ENCODE assay signal across 9 mouse cellular contexts in the genomic region with DNA sequence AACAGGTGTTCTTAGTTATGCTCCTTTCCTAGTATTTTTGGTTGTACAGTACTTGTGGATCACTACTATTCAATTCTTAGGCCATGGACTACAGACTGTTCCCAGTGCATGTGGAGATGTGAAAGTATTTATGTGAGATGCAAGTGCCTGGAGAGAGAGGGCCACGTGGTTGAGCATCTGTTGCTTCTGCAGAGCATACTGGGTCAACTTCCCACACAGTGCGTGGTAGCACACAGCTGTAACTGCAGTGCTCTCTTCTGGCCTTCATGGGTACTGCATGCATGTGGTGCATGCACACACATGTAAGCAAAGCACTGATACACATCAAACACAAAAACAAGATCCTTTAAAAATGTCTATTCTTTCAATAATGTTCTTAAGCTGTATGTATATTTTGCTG. TPM values are rescaled to one million over a fixed set of nuclear protein-coding genes. Genes with fewer than 3 reads are reported as not detected.
DNase-seq lines count a peak whose midpoint lies in the region; ATAC-seq and TF ChIP-seq lines count a peak whose summit lies in the region.
"Had no signal": no experiment of that assay in that cellular context is flagged by ENCODE, and none has a peak within 500 bp of the region (broad histone marks: within the 10 kb centered on the region; RNA-seq: fewer than 3 reads in every experiment).

No protein-coding gene starts in this region.

- no peak overlapping the region for H3K4me3 ChIP-seq in small intestine, adult 2 months (ENCODE audit: low read depth, low read length)
- H3K4me3 ChIP-seq: megakaryocyte, embryonic 14.5 days had no signal

- ATAC-seq in erythroid progenitor cell, adult 5-6 weeks (replicated peaks; ENCODE audit: low FRiP score, poor library complexity, severe bottlenecking) = peak; percentile 72; the same call in 1 of the 2 replicates

- peak; percentile 21 for DNase-seq in gastrocnemius, adult 18-20 months (ENCODE audit: low spot score)
- DNase-seq in gastrocnemius, postnatal 25 days = no peak
- peak; percentile 51 for DNase-seq in 3T3-L1 (ENCODE audit: low read depth, low spot score)
- DNase-seq in NIH3T3 (ENCODE audit: low read depth) = peak; percentile 36
- peak; percentile 59 for DNase-seq in liver
- DNase-seq in left cerebral cortex, adult 9 months (ENCODE audit: low spot score in 2 of 2) = no peak

- peak; percentile 61; the same call in 1 of the 2 replicates for TF ChIP-seq CTCF in small intestine, adult 2 months (IDR thresholded peaks at IDR 0.05; ENCODE audit: extremely low read depth, insufficient read length, insufficient replicate concordance, low read depth, low read length)

- no peak for TF ChIP-seq POLR2A in small intestine, adult 2 months (IDR thresholded peaks at IDR 0.05; ENCODE audit: low read depth, low read length)

- H3K4me1 ChIP-seq in small intestine, adult 2 months (ENCODE audit: control insufficient read depth, insufficient read depth, insufficient read length, low read length) = no peaks in the 10 kb centered on the region
- H3K4me1 ChIP-seq: megakaryocyte, embryonic 14.5 days had no signal

- 53% methylated on average over 2 of the region's 2 CpGs for WGBS in small intestine, adult 2 months

- no peaks in the 10 kb centered on the region for H3K27me3 ChIP-seq in small intestine, adult 2 months (ENCODE audit: control insufficient read depth, insufficient read depth, low read length)
- H3K27me3 ChIP-seq: megakaryocyte, embryonic 14.5 days had no signal

- no peak overlapping the region for H3K27ac ChIP-seq in small intestine, adult 2 months (ENCODE audit: insufficient read depth, low read depth, low read length)

- H3K36me3 ChIP-seq in small intestine, adult 2 months (ENCODE audit: control insufficient read depth, insufficient read depth, low read length) = peaks cover 23% of the 10 kb centered on the region

RNA-seq across cellular contexts. Expression of gene Fbxl3, which starts 32.6 kb away (rescaled TPM):
- total RNA-seq in gastrocnemius, adult 18-20 months (2021) = 10 to 100 TPM; 61.4 to 62.2 TPM
- total RNA-seq in gastrocnemius, postnatal 25 days (2021) = 10 to 100 TPM; 38.3 to 40.6 TPM
- total RNA-seq in erythroid progenitor cell, adult 5-6 weeks (2015; ENCODE audit: low replicate concordance) = 36.9 and 41.8 TPM in 2 replicates
- 65.7 and 103 TPM in 2 replicates for total RNA-seq in erythroid progenitor cell, adult 5-6 weeks (2017; ENCODE audit: low replicate concordance)
- polyA plus RNA-seq in small intestine, adult 2 months (2012; rRNA removed) = 28.2 and 79.8 TPM in 2 replicates

Comparison
In these comparisons a context has a peak if more than half of its experiments do, and no peak if none do; other contexts are left out.
1. DNase-seq: peak in gastrocnemius, adult 18-20 months (single experiment), 3T3-L1 (single experiment), NIH3T3 (single experiment) and liver (single experiment); none in gastrocnemius, postnatal 25 days (single experiment) and left cerebral cortex, adult 9 months (0 of 2).